In genomic region chr11:31480225-31481056, GRCm38 (mm10) we compare ENCODE assay signal across 19 mouse cellular contexts.
DNase-seq lines count a peak whose midpoint lies in the region; ATAC-seq and TF ChIP-seq lines count a peak whose summit lies in the region.
"Had no signal": no experiment of that assay in that cellular context is flagged by ENCODE, and none has a peak within 500 bp of the region (broad histone marks: within the 10 kb centered on the region; RNA-seq: fewer than 3 reads in every experiment).

No protein-coding gene starts in this region.

- DNase-seq in forebrain, embryonic 11.5 days (ENCODE audit: low spot score) = no peak
- DNase-seq in kidney, postnatal 0 days (ENCODE audit: low spot score) = peak; percentile 7
- peak; percentile 28 for DNase-seq in lung, postnatal 10 days
- DNase-seq in lung, postnatal 25 days (ENCODE audit: low spot score) = no peak
- no peak for DNase-seq in right cerebral cortex, adult 2 months (ENCODE audit: low spot score in 2 of 2)
- DNase-seq: adrenal gland, postnatal 25 days; kidney, adult 18-20 months; kidney, postnatal 10 days; liver; right cerebral cortex, postnatal 14 days had no signal

- H3K9ac ChIP-seq in forebrain, embryonic 11.5 days (ENCODE audit: low read length) = no peak overlapping the region
- no peak overlapping the region for H3K9ac ChIP-seq in forebrain, embryonic 12.5 days
- H3K9ac ChIP-seq in kidney, postnatal 0 days (ENCODE audit: low read depth, low read length) = no peak overlapping the region
- H3K9ac ChIP-seq in kidney, embryonic 15.5 days = no peak overlapping the region
- H3K9ac ChIP-seq: liver, embryonic 15.5 days; midbrain, embryonic 13.5 days had no signal

- no peaks in the 10 kb centered on the region for H3K9me3 ChIP-seq in forebrain, embryonic 11.5 days (ENCODE audit: control insufficient read depth, low read length)
- no peaks in the 10 kb centered on the region for H3K9me3 ChIP-seq in forebrain, embryonic 12.5 days
- H3K9me3 ChIP-seq in kidney, postnatal 0 days (replicated peaks; ENCODE audit: low read length) = no peaks in the 10 kb centered on the region
- no peaks in the 10 kb centered on the region for H3K9me3 ChIP-seq in kidney, embryonic 15.5 days (replicated peaks)
- H3K9me3 ChIP-seq: hindbrain, embryonic 10.5 days; liver, embryonic 15.5 days; megakaryocyte, embryonic 14.5 days; midbrain, embryonic 13.5 days had no signal

- H3K4me3 ChIP-seq in forebrain, embryonic 11.5 days (ENCODE audit: low read depth, low read length) = no peak overlapping the region
- no peak overlapping the region for H3K4me3 ChIP-seq in forebrain, embryonic 12.5 days (replicated peaks)
- H3K4me3 ChIP-seq in kidney, postnatal 0 days (replicated peaks; ENCODE audit: low read depth, low read length) = no peak overlapping the region
- H3K4me3 ChIP-seq in kidney, embryonic 15.5 days (replicated peaks) = no peak overlapping the region
- H3K4me3 ChIP-seq: hindbrain, embryonic 10.5 days; left cerebral cortex, adult 2 months; liver, embryonic 15.5 days; midbrain, embryonic 13.5 days had no signal

- no peaks in the 10 kb centered on the region for H3K27me3 ChIP-seq in forebrain, embryonic 11.5 days (ENCODE audit: control insufficient read depth, insufficient read depth, low read length)
- no peaks in the 10 kb centered on the region for H3K27me3 ChIP-seq in forebrain, embryonic 12.5 days
- no peaks in the 10 kb centered on the region for H3K27me3 ChIP-seq in kidney, postnatal 0 days (ENCODE audit: insufficient read depth, low read length)
- H3K27me3 ChIP-seq in kidney, embryonic 15.5 days = no peaks in the 10 kb centered on the region
- H3K27me3 ChIP-seq: liver, embryonic 15.5 days; megakaryocyte, embryonic 14.5 days; midbrain, embryonic 13.5 days had no signal

- H3K4me1 ChIP-seq in forebrain, embryonic 11.5 days (replicated peaks; ENCODE audit: control insufficient read depth, insufficient read depth, low read length) = no peaks in the 10 kb centered on the region
- no peaks in the 10 kb centered on the region for H3K4me1 ChIP-seq in forebrain, embryonic 12.5 days
- H3K4me1 ChIP-seq in kidney, postnatal 0 days (replicated peaks; ENCODE audit: insufficient read depth, low read length) = no peaks in the 10 kb centered on the region
- 0 out of 2 replicates have a peak, but pooled peaks cover 3% of the 10 kb centered on the region for H3K4me1 ChIP-seq in kidney, embryonic 15.5 days
- H3K4me1 ChIP-seq: liver, embryonic 15.5 days; midbrain, embryonic 13.5 days had no signal

- ATAC-seq in forebrain, embryonic 11.5 days (replicated peaks; ENCODE audit: low FRiP score) = 0 out of 2 replicates have a peak, but pooled peaks have one; percentile 30
- ATAC-seq in forebrain, embryonic 12.5 days (ENCODE audit: low FRiP score) = no peak
- no peak for ATAC-seq in kidney, postnatal 0 days (replicated peaks; ENCODE audit: low FRiP score, low read depth)
- no peak for ATAC-seq in kidney, embryonic 15.5 days (replicated peaks; ENCODE audit: low FRiP score)
- ATAC-seq: midbrain, embryonic 13.5 days had no signal

- no peaks in the 10 kb centered on the region for H3K36me3 ChIP-seq in forebrain, embryonic 11.5 days (ENCODE audit: control insufficient read depth, insufficient read depth, low read length)
- no peaks in the 10 kb centered on the region for H3K36me3 ChIP-seq in forebrain, embryonic 12.5 days (replicated peaks)
- H3K36me3 ChIP-seq in kidney, postnatal 0 days (ENCODE audit: insufficient read depth, low read length) = no peaks in the 10 kb centered on the region
- no peaks in the 10 kb centered on the region for H3K36me3 ChIP-seq in kidney, embryonic 15.5 days
- H3K36me3 ChIP-seq: hindbrain, embryonic 10.5 days; liver, embryonic 15.5 days; midbrain, embryonic 13.5 days had no signal

- TF ChIP-seq CTCF in kidney, postnatal 0 days (IDR thresholded peaks at IDR 0.05; ENCODE audit: low read depth) = no peak

- no peak overlapping the region for H3K4me2 ChIP-seq in forebrain, embryonic 11.5 days (ENCODE audit: low read depth, low read length, severe bottlenecking)
- H3K4me2 ChIP-seq in forebrain, embryonic 12.5 days = no peak overlapping the region
- H3K4me2 ChIP-seq in kidney, postnatal 0 days (ENCODE audit: low read length) = no peak overlapping the region
- no peak overlapping the region for H3K4me2 ChIP-seq in kidney, embryonic 15.5 days
- H3K4me2 ChIP-seq: heart, embryonic 11.5 days; liver, embryonic 15.5 days; midbrain, embryonic 13.5 days had no signal

- H3K27ac ChIP-seq in forebrain, embryonic 11.5 days (ENCODE audit: low read depth, low read length) = no peak overlapping the region
- H3K27ac ChIP-seq in forebrain, embryonic 12.5 days = no peak overlapping the region
- no peak overlapping the region for H3K27ac ChIP-seq in kidney, postnatal 0 days
- H3K27ac ChIP-seq in kidney, embryonic 15.5 days = no peak overlapping the region
- H3K27ac ChIP-seq: hindbrain, embryonic 10.5 days; left cerebral cortex, adult 2 months; liver, embryonic 15.5 days; midbrain, embryonic 13.5 days; stomach, postnatal 0 days had no signal

- WGBS in forebrain, embryonic 11.5 days = 82% methylated on average over 5 of the region's 5 CpGs
- 79% methylated on average over 5 of the region's 5 CpGs for WGBS in forebrain, embryonic 12.5 days
- WGBS in kidney, postnatal 0 days = 51% methylated on average over 5 of the region's 5 CpGs
- WGBS in kidney, embryonic 15.5 days = 51% methylated on average over 5 of the region's 5 CpGs

Comparison
In these comparisons a context has a peak if more than half of its experiments do, and no peak if none do; other contexts are left out.
1. DNase-seq: peak in kidney, postnatal 0 days (single experiment) and lung, postnatal 10 days (single experiment); none in forebrain, embryonic 11.5 days (single experiment), lung, postnatal 25 days (single experiment) and right cerebral cortex, adult 2 months (0 of 2).